Mouse (Mus musculus): Measurements from ENCODE around the gene Hoxb8.

The Hoxb8 gene

GRCm38 (mm10) chr11:96333241-96334001, 51.7 kb downstream of the Hoxb8 start:
- DNase-seq (ENCODE audit: low spot score) = no peak

- no peak for DNase-seq (ENCODE audit: low spot score)
Measured at GRCm38 (mm10) chr11:96334002-96334364, 52.3 kb downstream of the Hoxb8 start.

Measured in adipocyte (in vitro differentiated cells).